Mouse (Mus musculus) v-Abl transformed pro-B cells (cell line): ENCODE measurements around the gene Fndc5.

Experiments used
- in situ Hi-C, 2 experiments: fragments of 400-800 bp; cut with MboI; formaldehyde crosslinking; loops; one replicate each; pipeline ENCODE4 v1.15.1; 2025; ENCODE audit not compliant: unreplicated experiment in 2 of 2

The Fndc5 gene

DNA sequence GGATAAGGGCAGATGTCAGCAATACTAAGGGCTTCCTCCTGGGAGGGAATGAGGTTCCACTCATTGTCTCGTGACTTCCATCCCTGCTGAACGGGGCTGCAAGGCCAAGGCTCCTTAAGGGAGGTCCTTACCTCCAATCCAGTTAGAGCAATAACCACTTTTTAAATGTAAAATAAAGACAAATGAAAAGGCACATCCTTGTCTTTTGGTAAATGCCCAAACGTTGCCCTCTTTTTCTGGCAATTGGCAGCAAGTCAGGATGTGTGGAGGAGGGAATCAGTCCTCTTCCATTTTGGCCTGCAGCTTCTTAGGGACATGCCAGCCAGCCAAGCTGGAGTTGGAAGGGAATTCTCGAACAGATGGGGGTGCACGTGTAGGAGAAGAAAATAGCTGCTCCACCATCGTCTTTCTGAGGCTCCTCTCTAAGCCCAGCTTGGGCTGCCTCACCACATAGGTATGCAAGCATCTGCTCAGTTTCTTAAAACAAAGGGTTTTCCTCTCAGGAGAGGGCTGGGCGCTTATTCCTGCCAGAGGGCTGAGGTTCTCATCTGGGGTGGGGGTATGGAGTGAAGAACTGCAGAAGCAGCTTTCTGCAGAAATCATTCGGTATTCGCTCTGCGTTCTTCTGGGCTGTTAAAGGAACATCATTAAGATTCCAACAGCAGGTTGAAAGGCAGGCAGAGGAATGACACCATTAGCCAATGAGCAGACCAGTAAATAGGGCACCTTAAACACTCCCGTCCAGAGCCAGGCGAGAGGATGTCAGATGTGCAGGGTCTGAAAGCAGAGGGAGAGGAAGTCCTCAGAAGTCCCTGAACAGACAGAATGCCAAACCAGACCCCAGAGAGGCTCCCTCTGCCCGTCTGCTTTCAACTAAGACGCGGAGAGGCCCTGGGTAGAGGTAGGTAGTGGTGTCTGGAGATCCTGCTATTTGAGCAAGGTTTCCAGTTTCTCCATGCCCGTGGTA, 7.9 kb downstream of the Fndc5 start:
- in situ Hi-C loops: no loop called here

DNA sequence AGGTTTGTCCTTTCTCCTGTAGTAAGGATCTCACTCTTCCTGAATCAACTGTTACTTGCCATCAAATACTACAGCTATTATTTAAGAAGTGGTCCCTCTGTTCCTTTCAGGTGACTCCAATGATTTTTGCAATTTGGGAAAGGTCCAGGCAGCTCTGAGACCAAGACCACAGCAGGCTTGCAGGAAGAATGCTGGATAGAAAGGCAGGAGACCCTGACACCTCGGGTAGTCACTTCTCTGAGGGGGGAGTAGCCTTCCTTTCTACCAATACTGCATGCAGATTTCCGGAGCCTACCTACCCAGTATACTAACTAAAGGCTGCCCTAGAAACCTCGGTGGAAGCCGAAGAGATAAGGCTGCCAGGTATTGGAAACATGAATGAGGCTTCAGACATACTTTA, 8.6 kb downstream of the Fndc5 start:
- in situ Hi-C loops: no loop called here

DNA sequence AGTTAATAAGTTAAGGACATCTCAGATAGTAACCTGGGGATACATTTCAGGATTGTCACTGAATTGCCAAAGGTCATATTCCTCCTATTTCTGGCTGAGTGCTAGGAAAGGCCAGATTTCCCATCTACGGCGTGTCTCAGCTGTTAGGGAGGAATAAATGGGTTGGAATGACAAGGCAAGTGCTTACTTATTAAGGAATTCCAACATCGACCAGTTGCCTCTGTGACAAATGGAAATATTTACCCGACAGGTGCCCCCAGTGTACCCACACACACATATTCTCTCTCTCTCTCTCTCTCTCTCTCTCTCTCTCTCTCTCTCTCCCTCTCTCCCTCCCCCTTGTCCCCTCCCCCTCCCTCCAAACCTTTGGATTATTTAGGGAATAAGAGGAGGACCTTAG, 9.1 kb downstream of the Fndc5 start:
- in situ Hi-C loops: no loop called here

DNA sequence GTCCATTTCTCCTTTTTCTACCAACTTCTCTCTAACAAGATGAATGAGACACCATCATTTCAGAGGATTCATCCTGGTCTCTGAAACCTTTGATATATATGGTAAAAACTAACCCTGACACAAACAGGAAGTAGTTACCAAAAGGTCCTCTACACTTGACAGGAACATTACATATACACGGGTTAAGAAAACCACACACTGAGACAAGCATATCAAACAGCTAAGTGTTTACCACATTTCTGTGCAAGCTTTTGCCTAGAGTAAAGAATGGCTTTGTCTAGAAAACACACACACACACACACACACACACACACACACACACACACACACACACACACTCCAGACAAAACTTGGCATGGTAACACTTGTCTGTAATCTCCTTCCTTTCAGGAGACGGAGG, 9.6 kb downstream of the Fndc5 start:
- in situ Hi-C loops: no loop called here

DNA sequence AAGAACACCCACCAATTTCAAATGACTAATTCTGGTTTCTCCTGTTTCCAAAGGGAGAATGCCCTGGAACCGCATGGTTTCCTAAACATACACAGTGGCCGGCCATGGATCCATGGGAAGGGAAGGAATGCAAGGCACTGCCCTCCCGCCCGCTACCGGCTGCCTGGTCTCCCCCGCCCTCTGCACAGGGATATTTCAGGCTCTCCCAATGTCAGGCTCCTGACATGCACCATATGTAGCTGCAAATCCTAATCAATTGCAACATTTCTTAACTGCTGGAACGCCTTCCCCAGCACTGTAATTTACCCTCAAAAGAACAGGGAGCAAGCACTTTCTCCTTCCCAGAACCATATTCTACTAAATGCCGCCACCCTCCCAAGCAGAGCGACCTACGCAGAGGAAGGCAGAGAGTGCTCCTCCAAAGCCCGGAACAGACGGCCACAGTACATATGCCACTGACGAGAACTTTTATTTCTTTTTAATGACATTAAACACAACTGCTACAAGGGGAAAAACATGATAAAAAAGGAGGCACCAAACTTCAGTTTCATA, 10.8 kb downstream of the Fndc5 start:
- in situ Hi-C loops: no loop called here

DNA sequence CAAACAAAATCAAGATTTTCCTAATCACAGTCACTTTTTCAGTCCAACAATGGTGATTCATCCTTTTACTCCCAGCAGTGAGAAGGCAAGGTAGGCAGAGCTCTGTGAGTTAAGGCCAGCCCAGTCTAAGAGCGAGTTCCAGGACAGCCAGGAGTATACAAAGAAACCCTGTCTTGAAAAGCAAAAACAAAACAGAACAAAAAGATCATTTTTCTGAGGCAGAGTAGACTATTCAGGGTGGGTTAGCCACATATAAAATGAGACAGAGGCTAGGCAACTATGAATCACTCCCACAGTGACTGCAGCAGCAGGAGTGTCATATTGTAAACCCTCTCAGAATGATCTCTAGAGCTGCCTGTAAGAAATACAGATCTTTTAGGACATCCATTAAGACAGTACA, 12.5 kb downstream of the Fndc5 start:
- in situ Hi-C loops: no loop called here

DNA sequence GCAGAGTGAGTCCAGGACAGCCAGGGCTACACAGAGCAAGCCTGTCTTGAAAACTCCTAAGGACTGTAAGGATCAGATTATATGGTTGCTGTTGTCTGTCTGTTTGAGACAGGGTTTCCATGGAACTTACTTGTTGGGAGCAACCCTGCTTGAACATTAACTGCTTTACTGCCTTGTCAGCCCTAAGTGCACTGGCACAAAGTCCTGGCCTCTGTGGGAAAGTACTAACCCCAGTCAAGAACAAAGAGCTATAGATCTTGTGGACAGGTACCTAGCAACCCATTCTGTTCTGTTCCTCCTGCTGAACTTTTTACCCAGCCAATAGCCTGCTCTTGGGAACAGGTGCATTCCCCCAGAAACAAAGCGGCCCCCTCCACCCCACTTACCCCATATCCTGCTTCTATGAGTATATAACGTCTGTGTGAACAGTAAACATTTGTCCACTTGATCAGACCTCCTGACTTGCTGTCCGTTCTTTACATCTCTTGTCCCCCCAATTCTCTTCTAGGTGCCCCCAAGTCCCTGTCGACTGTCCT, 14.5 kb downstream of the Fndc5 start:
- in situ Hi-C loops: no loop called here

DNA sequence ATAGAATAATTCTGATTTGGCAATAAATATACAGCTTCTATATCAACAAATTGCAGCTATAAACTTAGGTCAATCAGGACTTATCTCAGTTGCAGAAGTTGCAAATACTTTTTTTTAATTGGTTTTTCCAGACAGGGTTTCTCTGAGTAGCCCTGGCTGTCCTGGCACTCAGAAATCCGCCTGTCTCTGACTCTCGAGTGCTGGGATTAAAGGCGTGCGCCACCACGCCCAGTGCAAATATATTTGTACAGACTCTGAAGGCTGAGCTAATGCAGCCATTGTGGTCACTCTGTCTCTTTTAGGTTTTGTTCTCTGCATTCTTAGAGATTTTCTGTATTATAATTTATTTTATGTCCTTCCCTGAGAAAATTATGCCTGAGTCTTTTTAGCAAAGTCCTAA, 20.7 kb downstream of the Fndc5 start:
- in situ Hi-C loops: no loop called here

DNA sequence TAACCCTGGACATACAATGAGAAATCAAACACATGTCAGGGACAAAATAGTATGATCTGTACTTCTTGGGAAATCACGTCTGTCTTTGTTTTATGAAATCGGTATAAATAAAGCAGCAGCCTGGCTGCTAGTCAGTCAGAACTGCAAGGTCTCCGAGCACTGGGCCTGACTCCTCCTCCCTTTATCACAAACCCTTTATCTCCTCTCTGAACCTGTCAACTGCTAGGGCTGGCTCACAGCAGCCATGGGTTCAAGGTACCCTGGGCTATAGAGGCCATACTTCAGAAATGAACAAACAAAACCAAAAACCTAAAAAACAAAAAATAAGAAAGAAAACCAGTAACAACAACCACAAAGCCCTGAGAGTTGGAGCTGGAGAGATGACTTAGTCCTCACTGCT, 21.8 kb downstream of the Fndc5 start:
- in situ Hi-C loops: no loop called here

DNA sequence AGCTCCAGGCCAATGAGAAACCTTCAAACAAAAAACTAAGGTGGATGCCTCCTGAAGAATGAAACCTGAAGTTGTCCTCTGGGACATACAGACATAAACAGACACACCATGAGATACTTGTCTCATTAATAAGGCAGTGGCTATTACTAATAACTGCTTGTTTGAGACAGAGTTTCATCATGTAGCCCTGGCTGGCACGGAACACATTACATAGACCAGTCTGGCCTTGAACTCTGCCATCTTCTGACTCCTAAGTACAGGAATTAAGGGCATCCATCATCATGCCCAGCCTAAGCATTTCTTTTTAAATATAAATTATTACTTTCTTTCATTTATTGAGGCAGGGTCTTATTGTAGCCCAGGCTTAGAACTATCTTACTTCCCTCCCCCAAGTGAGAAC, 24.3 kb downstream of the Fndc5 start:
- in situ Hi-C loops: no loop called here

DNA sequence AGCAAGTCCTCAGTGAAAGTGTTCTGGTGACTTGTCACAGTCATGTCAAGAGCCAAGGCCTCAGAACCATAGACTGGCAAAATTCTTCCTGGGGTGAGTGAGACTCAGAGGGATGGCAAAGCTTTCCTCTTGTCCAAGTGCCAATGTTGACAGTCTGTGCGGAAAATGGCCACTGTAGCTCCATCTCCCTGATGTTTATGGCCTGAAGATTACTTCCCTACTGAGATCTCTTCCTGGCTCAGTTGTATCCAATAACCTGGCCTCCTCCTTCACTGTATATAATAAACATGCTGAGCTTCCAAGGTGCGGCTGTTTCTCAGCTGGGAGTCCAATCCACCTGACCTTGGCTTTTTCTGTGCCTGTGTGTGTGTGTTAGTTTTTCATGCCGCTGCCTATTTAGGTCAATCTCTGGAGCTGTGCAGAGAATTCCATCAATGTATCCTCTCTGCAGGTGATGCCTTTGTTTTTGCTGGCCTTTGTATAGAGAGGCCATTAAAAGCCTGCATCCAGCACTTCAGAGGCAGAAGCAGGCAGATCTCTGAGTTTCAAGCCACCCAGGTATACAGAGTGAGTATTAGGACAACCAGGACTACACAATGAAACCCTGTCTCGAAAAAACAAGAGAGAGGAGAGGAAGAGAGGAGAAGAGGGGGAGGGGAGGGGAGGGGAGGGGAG, 24.9 kb downstream of the Fndc5 start:
- in situ Hi-C loops: no loop called here

DNA sequence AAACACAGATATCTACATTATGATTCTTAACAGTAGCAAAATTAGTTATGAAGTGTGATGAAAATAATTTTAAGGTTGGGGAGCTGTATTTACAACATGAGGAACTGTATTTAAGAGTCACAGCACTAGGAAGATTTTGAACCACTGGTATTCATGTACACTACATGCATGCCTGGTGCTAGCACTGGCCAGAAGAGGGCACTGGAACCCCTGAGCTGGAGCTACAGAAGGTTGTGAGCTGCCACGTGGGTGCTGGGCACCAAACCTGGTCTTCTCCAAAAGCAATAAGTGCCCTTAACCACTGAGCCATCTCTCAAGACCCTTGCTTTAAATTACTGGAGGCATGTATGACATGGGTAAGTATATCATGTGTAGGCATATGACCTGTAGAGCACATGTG, 35.7 kb downstream of the Fndc5 start:
- in situ Hi-C loops: no loop called here

DNA sequence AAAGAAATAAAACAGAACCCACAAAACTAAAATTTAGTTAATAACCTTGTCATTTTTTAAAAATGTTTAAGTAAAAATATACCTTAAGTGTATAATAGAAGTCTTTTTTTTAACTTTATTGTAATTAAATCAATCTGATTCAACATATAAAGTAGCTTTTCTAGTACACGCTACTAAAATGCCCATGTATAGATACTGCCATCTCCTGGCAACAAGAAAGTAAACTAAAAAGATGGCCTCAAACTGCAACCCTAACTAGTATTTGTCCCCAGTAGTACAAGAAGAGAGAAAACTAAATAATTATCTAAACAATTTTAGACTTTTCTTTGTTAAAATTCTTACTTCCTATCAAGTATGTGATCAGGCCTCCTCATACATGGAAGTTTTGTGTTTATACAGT, 42.8 kb downstream of the Fndc5 start:
- in situ Hi-C loops: no loop called here

DNA sequence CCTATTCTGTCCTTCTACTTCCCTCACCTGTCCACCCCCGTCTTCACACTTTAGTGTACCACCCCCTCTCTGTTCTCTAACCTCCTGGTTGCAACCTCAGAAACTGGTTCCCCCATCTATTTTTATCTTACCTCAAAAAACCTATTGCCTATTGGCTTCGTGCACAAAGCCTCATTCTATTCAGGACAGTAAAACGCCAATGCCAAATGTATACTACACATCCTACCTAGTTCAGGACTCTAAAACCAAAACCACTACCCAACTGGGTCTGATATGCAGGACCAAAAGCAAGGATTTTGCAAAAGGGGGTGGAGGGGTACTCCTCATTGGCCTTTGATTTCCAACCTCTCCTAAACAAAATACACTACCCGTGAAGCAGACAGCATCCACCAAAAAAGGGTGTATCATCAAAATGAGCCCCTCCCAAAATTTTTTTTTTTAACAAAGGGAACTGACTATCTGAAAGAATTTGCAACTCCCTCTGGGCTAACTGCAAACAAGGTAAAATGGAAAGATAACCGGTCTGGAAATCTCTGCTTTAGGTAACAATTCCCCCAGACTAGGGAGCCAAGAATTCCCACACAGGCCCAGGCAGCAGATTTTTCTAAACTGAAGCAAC, 51.4 kb downstream of the Fndc5 start:
- in situ Hi-C loops: no loop called here

DNA sequence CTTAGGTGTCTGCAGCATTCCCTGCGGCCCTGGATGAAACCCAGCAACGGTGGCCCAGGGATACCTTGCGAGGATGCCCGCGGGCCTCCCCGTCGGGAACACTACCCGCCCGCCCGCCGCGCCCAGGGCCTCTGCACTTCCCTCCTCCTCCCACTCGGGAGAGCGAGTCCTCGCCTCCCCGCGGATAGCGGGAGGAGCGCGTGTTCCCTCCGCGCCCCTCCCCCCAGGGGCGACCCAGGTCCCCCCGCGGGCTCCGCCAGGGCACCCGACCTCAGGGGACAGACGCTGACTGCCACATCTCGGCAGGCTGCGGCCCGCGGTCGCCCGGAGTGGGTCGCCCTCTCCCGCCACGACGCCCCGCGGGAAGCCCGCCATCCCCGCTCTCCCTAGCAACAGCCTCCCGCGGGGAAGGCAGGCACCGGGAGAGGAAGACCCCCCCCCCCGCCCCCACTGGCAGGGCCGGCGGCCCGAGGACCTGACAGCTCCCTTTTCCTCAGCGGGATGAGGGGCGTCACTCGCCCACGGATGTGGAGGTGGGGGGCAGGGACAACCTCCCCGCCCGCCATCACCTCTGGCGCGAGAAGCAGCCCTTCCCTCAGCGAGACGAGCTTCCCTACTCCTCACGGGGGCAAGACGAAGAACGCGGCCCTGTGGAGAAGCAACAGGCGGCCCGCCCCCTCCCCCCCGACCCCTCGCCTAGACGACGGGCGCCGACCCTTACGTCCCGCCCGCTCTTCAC, 52.2 kb downstream of the Fndc5 start:
- in situ Hi-C loops: no loop called here

DNA sequence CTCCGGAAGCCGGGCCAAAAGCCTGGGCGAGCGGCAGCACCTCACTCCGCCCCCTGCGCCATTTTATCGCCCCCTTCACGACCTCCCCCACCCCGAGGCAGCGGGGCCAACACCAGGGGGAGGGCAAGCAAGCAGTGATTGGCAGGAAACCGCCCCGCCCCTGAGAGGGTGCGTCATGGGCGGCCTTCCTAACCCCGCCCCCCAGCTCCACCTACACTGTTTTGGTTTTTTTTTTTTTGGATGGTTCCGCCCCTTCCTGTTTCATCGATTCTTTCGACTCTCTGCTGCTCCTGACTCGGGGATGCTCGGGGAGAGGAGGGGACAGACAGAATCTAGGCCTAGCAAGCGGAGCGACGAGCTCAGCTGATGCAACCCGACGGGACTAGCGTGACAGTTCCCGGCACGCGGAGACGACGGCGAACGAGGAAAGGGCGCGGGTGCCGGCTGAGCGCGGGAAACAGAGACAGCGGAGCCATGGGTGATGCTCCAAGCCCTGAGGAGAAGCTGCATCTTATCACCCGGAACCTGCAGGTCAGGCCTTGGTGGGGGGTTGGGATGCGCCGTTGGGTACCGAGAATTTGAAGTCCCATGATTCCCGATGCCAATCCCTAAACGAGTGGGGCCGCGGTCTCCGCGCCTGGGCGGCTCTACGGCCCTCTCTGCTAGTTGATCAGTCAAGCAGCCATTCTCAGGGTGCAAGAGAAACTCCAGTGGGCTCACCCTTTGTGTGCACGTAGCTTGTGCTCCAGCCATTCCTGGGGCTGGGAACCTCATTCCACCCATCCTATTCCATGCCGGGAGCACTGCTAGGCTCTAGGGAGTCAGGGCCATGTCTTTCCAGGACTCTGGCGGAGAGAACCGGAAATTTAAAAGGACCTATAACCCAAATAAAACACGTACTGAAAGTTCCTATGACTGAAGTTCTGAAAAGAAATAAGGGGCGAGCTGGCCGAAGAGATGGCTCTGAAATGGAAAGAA, 53.0 kb downstream of the Fndc5 start, which contains the start of the genes S100pbp and Yars:
Gene S100pbp, minus strand, starts transcription at position 186 of the 978 bp plus-strand sequence.
Gene Yars, plus strand, starts transcription at position 219 of the 978 bp plus-strand sequence.
- in situ Hi-C loops: loop anchor here in 1 of 2 experiments (5.0 kb wide), 1 partner anchor 267 kb away; no protein-coding TSS in a partner anchor

DNA sequence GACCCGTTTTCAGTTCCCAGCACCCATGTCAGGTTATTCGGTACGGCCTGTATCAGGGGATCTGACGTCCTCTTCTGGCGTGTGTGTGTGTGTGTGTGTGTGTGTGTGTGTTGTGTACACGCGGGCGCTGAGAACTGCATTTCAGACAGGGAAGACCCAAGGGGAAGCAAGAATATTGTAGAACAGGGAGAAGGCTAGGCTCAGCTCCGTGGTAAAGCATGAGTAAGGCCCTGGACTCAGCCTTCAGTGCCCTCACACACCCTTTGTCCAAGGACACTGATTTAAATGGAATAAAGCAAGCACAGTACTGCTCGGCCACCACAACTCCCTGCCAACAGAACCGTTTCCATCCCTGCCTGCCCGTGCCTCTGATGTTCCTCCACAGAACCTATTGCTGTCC, 53.7 kb downstream of the Fndc5 start:
- in situ Hi-C loops: loop anchor here in 1 of 2 experiments (5.0 kb wide), 1 partner anchor 267 kb away; no protein-coding TSS in a partner anchor

DNA sequence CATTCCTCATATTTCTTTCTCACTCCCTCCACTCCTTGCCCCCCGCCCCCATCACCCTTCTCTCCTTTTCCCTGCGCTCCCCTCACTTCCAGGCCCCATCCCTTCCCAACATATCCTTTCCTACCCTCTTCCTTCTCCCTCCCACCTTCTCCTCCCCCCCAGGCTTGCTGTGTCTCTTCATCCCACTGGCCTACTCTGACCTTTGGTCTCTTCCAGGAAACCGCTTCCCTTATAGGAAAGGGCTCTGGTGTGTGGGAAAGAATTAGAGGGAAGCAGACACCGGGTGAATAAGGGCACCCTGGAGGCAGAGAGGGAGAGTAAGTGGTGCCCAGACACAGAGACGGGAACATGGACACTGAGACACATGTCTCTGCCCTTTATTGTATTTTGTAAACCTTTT, 54.9 kb downstream of the Fndc5 start:
- in situ Hi-C loops: loop anchor here in 1 of 2 experiments (5.0 kb wide), 1 partner anchor 266 kb away; no protein-coding TSS in a partner anchor
